Mouse (Mus musculus): ENCODE results near the gene Cntnap5c. TPM values are rescaled to one million over a fixed set of nuclear protein-coding genes. Genes with fewer than 3 reads are reported as not detected.

Cntnap5c gene
- polyA plus RNA-seq, 1 experiment from 2014 or later: not detected

- Histone ChIP-seq H3K4me3 (no peak overlapping the region), H3K9me3 (no peaks in the 10 kb centered on the region), H3K4me1 (no peaks in the 10 kb centered on the region), H3K27ac (replicated peaks) (no peak overlapping the region), H3K27me3 (replicated peaks; ENCODE audit: low read depth, poor library complexity, severe bottlenecking) (no peaks in the 10 kb centered on the region), H3K36me3 (replicated peaks) (no peaks in the 10 kb centered on the region)
- no peak for DNase-seq (ENCODE audit: low spot score)
Measured at GRCm38 (mm10) chr17:58437443-58437842, 668.1 kb downstream of the Cntnap5c start.

Other genes with a start within 250 kb of the Cntnap5c start
- not detected in 2 replicates for gene Vmn2r120, start 224.1 kb upstream of the Cntnap5c start, polyA plus RNA-seq (2016; fragmentation: Nextera tagmentation; extraction: Ambion mirVana)
- gene Gm21834, start 27.4 kb upstream of the Cntnap5c start, polyA plus RNA-seq (2016; fragmentation: Nextera tagmentation; extraction: Ambion mirVana): not detected in 2 replicates

Measured in embryonic facial prominence, embryonic 10.5 days (tissue).